Mouse (Mus musculus): ENCODE measurements around the gene Dysf. TPM values are rescaled to one million over a fixed set of nuclear protein-coding genes. Genes with fewer than 3 reads are reported as not detected.

Dysf gene
- total RNA-seq, 2 experiments from 2014 or later = 7.9 TPM; not detected in 1

GRCm38 (mm10) chr6:84048856-84049255, 40.5 kb downstream of the Dysf start:
- no peak for ATAC-seq (replicated peaks; ENCODE audit: low FRiP score, poor library complexity, severe bottlenecking)

DNA sequence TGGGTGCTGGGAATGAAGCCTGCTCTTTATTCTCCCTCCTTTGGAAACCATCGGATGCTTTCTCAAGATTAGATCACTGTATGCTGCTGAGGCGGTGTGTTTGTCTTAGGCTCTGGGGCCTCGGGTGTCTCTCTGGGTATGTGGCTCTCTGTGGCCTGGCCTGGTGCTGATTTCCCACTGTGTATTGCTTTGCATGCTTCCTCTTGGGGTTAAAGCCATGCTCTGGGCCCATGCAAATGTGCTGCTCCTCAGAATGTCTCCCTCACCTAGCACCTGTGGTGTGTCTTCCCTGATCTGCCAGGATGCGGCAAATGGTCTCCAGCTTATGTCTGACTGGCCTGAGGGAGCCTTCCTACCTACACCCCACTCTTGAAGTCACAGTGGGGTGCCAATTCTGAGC, 41.8 kb downstream of the Dysf start:
- no peak for ATAC-seq (replicated peaks; ENCODE audit: low FRiP score, poor library complexity, severe bottlenecking)

DNA sequence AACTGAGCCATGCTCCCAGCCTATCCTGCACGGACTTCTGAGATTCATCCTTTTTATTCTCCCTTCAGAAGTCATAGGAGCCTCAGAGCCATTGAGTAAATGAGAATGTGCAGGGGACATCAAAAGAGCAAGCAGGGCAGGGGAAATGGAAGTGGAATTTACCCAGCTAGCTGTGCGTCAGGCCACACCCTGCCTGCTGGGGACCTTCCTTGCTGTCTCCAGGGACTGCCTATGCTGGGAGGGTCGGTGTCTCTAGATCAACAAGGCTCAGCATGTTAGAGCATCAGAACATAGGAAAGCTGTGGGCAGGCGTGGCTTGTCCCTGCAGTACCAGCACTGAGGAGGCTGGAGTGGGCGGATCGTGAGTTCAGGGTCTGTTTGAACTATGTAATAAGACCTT, 42.6 kb downstream of the Dysf start:
- no peak for ATAC-seq (replicated peaks; ENCODE audit: low FRiP score, poor library complexity, severe bottlenecking)

GRCm38 (mm10) chr6:84053874-84054530, 45.6 kb downstream of the Dysf start:
- no peak for ATAC-seq (replicated peaks; ENCODE audit: low FRiP score, poor library complexity, severe bottlenecking)

DNA sequence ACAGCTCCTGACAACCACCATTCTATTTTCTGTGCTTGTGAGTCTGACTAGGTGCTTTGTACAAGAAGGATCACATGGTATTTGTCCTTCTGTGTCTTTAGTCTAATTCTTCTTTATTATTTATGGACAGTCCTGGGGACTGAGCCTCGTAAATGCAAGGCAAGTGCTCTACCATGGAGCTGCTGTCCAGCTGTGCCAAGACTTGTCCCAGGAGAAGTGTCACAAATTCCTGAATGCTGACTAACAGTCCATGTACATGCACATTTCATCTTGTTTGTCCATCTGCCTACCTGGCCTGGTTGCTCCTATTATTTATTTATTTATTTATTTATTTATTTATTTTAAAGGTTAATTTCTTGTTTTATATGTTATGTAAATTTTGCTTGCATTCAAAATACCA, 47.2 kb downstream of the Dysf start:
- ATAC-seq (replicated peaks; ENCODE audit: low FRiP score, poor library complexity, severe bottlenecking) = no peak

- no peak for ATAC-seq (replicated peaks; ENCODE audit: low FRiP score, poor library complexity, severe bottlenecking)
Observed at GRCm38 (mm10) chr6:84057216-84057615, 48.8 kb downstream of the Dysf start.

- no peak for ATAC-seq (replicated peaks; ENCODE audit: low FRiP score, poor library complexity, severe bottlenecking)
Observed at GRCm38 (mm10) chr6:84058671-84059141, 50.3 kb downstream of the Dysf start.

DNA sequence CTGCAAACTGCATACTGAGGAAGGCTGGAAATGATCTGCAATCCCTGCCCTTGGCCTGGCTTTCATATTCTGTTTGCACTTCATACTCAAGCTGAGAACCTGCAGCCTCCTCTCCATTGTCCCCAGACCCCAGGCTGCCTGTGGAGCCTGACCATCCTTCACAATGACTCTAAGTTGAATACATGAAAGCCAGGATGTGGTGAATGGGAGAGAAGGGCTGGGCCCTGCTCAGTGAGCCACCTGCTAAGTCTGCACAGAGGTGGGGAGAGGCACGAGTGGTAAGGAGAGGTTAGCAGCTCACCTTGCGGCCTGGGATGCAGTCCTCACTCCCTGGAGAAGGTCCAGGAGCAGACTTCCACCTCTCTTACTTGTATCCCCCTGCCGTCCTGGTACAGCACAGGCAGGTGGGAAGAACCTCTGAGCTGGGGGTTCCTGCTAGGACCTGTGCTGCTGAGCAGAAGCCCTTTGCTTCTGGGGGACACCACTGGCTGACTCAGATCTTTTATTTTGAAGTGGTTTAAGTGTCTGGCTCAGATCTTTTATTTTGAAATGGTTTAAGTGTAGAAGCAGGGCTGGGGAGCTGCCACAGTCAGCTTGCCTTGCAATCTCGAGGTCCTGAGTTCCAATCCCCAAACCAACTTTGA, 51.5 kb downstream of the Dysf start:
- no peak for ATAC-seq (replicated peaks; ENCODE audit: low FRiP score, poor library complexity, severe bottlenecking)

DNA sequence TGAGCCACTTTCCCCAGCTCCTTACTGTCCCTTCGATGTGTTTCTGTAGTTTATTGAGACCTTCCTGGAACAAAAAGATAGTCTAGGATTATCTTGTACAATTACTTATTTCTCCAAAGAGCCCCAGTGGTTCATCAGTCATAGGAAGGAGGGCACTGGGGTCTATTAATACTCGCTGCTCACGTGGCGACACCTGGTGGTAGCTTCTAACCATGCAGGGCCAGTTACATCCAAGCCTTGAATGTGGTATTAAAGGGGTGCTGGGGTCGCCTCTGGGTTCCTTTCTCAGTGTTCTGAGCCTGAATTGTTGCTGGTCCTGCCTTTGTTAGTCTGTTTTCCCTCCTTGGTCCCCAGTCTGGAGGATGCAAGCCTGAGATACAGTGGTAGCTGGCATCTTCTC, 52.9 kb downstream of the Dysf start:
- ATAC-seq (replicated peaks; ENCODE audit: low FRiP score, poor library complexity, severe bottlenecking) = no peak

DNA sequence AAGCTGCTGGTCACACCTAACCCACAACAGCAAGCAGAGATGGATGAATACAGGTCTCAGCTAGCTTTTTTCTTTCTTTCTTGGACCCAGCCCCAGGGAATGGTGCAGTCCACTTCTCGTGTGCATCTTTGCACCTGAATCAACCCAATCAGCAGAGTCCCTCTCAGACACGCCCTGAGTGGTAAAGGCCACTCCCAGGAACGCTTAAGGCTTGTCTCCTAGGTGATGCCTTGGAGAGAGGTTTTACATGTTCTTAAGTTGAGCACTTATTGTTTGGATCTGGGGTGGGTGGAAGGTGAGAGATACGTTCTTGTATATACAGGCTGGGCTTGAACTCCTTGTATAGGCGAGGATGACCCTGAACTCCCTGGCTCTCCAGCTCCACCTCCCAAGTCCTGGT, 54.2 kb downstream of the Dysf start:
- ATAC-seq (replicated peaks; ENCODE audit: low FRiP score, poor library complexity, severe bottlenecking) = no peak

DNA sequence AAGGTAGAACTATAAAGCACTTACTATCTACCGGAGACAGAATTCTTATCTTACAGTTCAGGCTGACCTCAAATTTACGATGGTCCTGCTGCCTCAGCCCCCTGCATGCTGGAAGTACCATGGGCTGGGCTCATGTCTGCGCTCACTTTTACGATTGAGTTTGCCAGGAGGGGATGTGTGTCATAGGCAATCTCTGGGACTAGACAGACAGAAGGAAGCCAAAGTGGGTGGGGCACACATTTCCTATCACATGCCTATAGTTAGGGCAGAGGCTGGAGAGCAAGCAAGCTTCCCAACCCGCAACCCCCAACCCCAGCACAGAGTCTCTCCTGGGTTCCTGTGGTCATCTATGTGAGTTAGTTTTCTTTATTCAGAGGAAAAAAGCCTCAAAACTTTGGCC, 59.8 kb downstream of the Dysf start:
- no peak for ATAC-seq (replicated peaks; ENCODE audit: low FRiP score, poor library complexity, severe bottlenecking)

- ATAC-seq (replicated peaks; ENCODE audit: low FRiP score, poor library complexity, severe bottlenecking) = no peak
Observed at GRCm38 (mm10) chr6:84070251-84070650, 61.9 kb downstream of the Dysf start.

- no peak for ATAC-seq (replicated peaks; ENCODE audit: low FRiP score, poor library complexity, severe bottlenecking)
Observed at GRCm38 (mm10) chr6:84072574-84072973, 64.2 kb downstream of the Dysf start.

- no peak for ATAC-seq (replicated peaks; ENCODE audit: low FRiP score, poor library complexity, severe bottlenecking)
Observed at GRCm38 (mm10) chr6:84078172-84078571, 69.8 kb downstream of the Dysf start.

- no peak for ATAC-seq (replicated peaks; ENCODE audit: low FRiP score, poor library complexity, severe bottlenecking)
Observed at GRCm38 (mm10) chr6:84080631-84081030, 72.2 kb downstream of the Dysf start.

DNA sequence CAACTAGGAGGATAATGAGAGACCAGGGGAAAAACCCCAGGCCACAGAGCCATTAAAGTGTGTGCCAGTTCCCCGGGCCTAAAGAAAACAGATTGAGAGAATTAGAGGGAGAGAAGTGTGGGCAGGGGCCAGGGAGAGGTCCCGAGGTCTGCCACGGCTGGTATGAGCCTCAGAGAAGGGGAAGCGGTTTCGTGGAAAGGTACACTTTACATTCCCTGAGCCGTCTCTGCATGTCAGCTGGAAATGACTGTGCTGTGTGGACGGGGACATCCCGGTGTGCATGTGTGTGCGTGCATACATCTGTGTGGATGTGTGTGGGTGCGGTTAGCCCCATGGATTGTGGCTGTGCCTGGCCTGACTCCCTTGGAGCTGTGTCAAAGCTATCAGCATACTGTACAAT, 76.4 kb downstream of the Dysf start:
- no peak for ATAC-seq (replicated peaks; ENCODE audit: low FRiP score, poor library complexity, severe bottlenecking)

- ATAC-seq (replicated peaks; ENCODE audit: low FRiP score, poor library complexity, severe bottlenecking) = no peak
Observed at GRCm38 (mm10) chr6:84093473-84093872, 85.1 kb downstream of the Dysf start.

DNA sequence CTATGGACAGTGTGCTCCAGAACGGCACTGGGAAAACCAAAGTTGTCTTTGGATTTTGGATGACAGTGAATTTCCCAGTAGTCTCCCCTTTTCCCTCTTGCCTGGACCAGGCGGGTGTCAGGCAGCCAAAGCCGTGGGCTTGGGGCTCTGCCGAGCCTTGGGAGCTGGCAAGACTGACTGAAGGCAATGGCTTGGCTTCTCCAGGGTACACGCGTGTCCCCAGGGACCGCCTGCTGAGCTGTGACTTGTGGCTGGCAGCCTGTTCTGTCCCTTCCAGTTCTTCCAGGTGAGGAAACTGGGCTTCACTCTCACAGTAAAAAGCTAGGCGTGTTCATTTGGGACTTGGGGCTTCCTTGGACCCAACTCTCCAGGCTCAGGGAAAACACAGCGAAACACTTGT, 86.1 kb downstream of the Dysf start:
- no peak for ATAC-seq (replicated peaks; ENCODE audit: low FRiP score, poor library complexity, severe bottlenecking)

GRCm38 (mm10) chr6:84094998-84095397, 86.6 kb downstream of the Dysf start:
- ATAC-seq (replicated peaks; ENCODE audit: low FRiP score, poor library complexity, severe bottlenecking) = peak; percentile 58; the same call in 1 of the 2 replicates

- ATAC-seq (replicated peaks; ENCODE audit: low FRiP score, poor library complexity, severe bottlenecking) = peak; percentile 68; the same call in 1 of the 2 replicates
Observed at GRCm38 (mm10) chr6:84095882-84096281, 87.5 kb downstream of the Dysf start.

GRCm38 (mm10) chr6:84102002-84102401, 93.6 kb downstream of the Dysf start:
- no peak for ATAC-seq (replicated peaks; ENCODE audit: low FRiP score, poor library complexity, severe bottlenecking)

All from erythroid progenitor cell, adult 5-6 weeks (primary cell).